Mouse (Mus musculus): ENCODE measurements around the gene Nutf2. TPM values are rescaled to one million over a fixed set of nuclear protein-coding genes. Genes with fewer than 3 reads are reported as not detected.
A peak's percentile ranks its signal among the peaks of the same experiment; 100 is the strongest.

Nutf2 gene
- polyA plus RNA-seq, 1 experiment: 51.6 TPM

- Histone ChIP-seq H3K4me3 (replicated peaks) (peak overlapping the region; percentile 59), H3K36me3 (replicated peaks; ENCODE audit: low read length) (peaks cover 87% of the 10 kb centered on the region), H3K4me1 (peaks cover 60% of the 10 kb centered on the region), H3K27me3 (replicated peaks) (no peaks in the 10 kb centered on the region), H3K9me3 (no peaks in the 10 kb centered on the region)
- TF ChIP-seq GATA1 (IDR thresholded peaks at IDR 0.05; ENCODE audit: borderline replicate concordance, low read length) (no peak), FLI1 (IDR thresholded peaks at IDR 0.05; ENCODE audit: low read length) (no peak)
Measured at GRCm38 (mm10) chr8:105874301-105874700, 13.9 kb downstream of the Nutf2 start.

GRCm38 (mm10) chr8:105880754-105881520, 20.6 kb downstream of the Nutf2 start, which contains the start of gene Edc4:
Gene Edc4, plus strand, starts transcription at chr8:105880881.
- peaks cover 65% of the 10 kb centered on the region for H3K36me3 ChIP-seq (replicated peaks; ENCODE audit: low read length)

GRCm38 (mm10) chr8:105889756-105890465, 29.5 kb downstream of the Nutf2 start:
- no peaks in the 10 kb centered on the region for H3K9me3 ChIP-seq
- peaks cover 8% of the 10 kb centered on the region for H3K4me1 ChIP-seq
- H3K4me3 ChIP-seq (replicated peaks): no peak overlapping the region
- peaks cover 99% of the 10 kb centered on the region for H3K36me3 ChIP-seq (replicated peaks; ENCODE audit: low read length)
- no peaks in the 10 kb centered on the region for H3K27me3 ChIP-seq (replicated peaks)
- TF ChIP-seq FLI1 (IDR thresholded peaks at IDR 0.05; ENCODE audit: low read length) (no peak), GATA1 (IDR thresholded peaks at IDR 0.05; ENCODE audit: borderline replicate concordance, low read length) (no peak)

More at GRCm38 (mm10) chr8:105880754-105881520, 20.6 kb downstream of the Nutf2 start, which contains the start of gene Edc4:
- Histone ChIP-seq H3K4me3 (replicated peaks) (peak within 1 kb of the TSS; percentile 97), H3K9me3 (no peaks in the 10 kb centered on the region), H3K4me1 (peaks cover 39% of the 10 kb centered on the region), H3K27me3 (replicated peaks) (no peaks in the 10 kb centered on the region)
- TF ChIP-seq GATA1 (IDR thresholded peaks at IDR 0.05; ENCODE audit: borderline replicate concordance, low read length): no peak
- no peak for TF ChIP-seq FLI1 (IDR thresholded peaks at IDR 0.05; ENCODE audit: low read length)

- peaks cover 15% of the 10 kb centered on the region for H3K4me1 ChIP-seq
- no peaks in the 10 kb centered on the region for H3K9me3 ChIP-seq
- no peak overlapping the region for H3K4me3 ChIP-seq (replicated peaks)
- no peak for TF ChIP-seq GATA1 (IDR thresholded peaks at IDR 0.05; ENCODE audit: borderline replicate concordance, low read length)
- no peak for TF ChIP-seq FLI1 (IDR thresholded peaks at IDR 0.05; ENCODE audit: low read length)
- no peaks in the 10 kb centered on the region for H3K27me3 ChIP-seq (replicated peaks)
- peaks cover 96% of the 10 kb centered on the region for H3K36me3 ChIP-seq (replicated peaks; ENCODE audit: low read length)
Measured at GRCm38 (mm10) chr8:105890870-105891269, 30.5 kb downstream of the Nutf2 start.

- no peak for TF ChIP-seq GATA1 (IDR thresholded peaks at IDR 0.05; ENCODE audit: borderline replicate concordance, low read length)
- no peak for TF ChIP-seq FLI1 (IDR thresholded peaks at IDR 0.05; ENCODE audit: low read length)
- H3K27me3 ChIP-seq (replicated peaks): no peaks in the 10 kb centered on the region
- H3K9me3 ChIP-seq: no peaks in the 10 kb centered on the region
- no peak overlapping the region for H3K4me3 ChIP-seq (replicated peaks)
- peaks cover 19% of the 10 kb centered on the region for H3K4me1 ChIP-seq
- peaks cover 80% of the 10 kb centered on the region for H3K36me3 ChIP-seq (replicated peaks; ENCODE audit: low read length)
Measured at GRCm38 (mm10) chr8:105892432-105892831, 32.1 kb downstream of the Nutf2 start.

- Histone ChIP-seq H3K4me1 (peaks cover 19% of the 10 kb centered on the region), H3K27me3 (replicated peaks) (no peaks in the 10 kb centered on the region), H3K9me3 (no peaks in the 10 kb centered on the region), H3K4me3 (replicated peaks) (no peak within 1 kb of the TSS), H3K36me3 (replicated peaks; ENCODE audit: low read length) (peaks cover 71% of the 10 kb centered on the region)
- TF ChIP-seq GATA1 (IDR thresholded peaks at IDR 0.05; ENCODE audit: borderline replicate concordance, low read length): no peak
- TF ChIP-seq FLI1 (IDR thresholded peaks at IDR 0.05; ENCODE audit: low read length): no peak
Measured at GRCm38 (mm10) chr8:105893339-105893738, 33.0 kb downstream of the Nutf2 start, which contains the start of gene Nrn1l. Gene Nrn1l, plus strand, starts transcription at chr8:105893567.

- no peak for TF ChIP-seq GATA1 (IDR thresholded peaks at IDR 0.05; ENCODE audit: borderline replicate concordance, low read length)
- TF ChIP-seq FLI1 (IDR thresholded peaks at IDR 0.05; ENCODE audit: low read length): no peak
- Histone ChIP-seq H3K27me3 (replicated peaks) (no peaks in the 10 kb centered on the region), H3K4me3 (replicated peaks) (no peak overlapping the region), H3K9me3 (no peaks in the 10 kb centered on the region), H3K4me1 (peaks cover 35% of the 10 kb centered on the region), H3K36me3 (replicated peaks; ENCODE audit: low read length) (peaks cover 26% of the 10 kb centered on the region)
Measured at GRCm38 (mm10) chr8:105897801-105898480, 37.6 kb downstream of the Nutf2 start.

- peaks cover 36% of the 10 kb centered on the region for H3K4me1 ChIP-seq
- TF ChIP-seq FLI1 (IDR thresholded peaks at IDR 0.05; ENCODE audit: low read length): no peak
- no peak for TF ChIP-seq GATA1 (IDR thresholded peaks at IDR 0.05; ENCODE audit: borderline replicate concordance, low read length)
- peaks cover 9% of the 10 kb centered on the region for H3K36me3 ChIP-seq (replicated peaks; ENCODE audit: low read length)
- H3K27me3 ChIP-seq (replicated peaks): no peaks in the 10 kb centered on the region
- H3K9me3 ChIP-seq: no peaks in the 10 kb centered on the region
- peak within 1 kb of the TSS; percentile 98 for H3K4me3 ChIP-seq (replicated peaks)
Measured at GRCm38 (mm10) chr8:105900180-105900940, 40.0 kb downstream of the Nutf2 start, which contains the start of gene Pskh1. Gene Pskh1, plus strand, starts transcription at chr8:105900441.
